Comparison of ENCODE assay signal across 8 mouse cellular contexts in genomic region chr6:128753610-128754224, GRCm38 (mm10). TPM values are rescaled to one million over a fixed set of nuclear protein-coding genes. Genes with fewer than 3 reads are reported as not detected.
DNase-seq lines count a peak whose midpoint lies in the region; ATAC-seq and TF ChIP-seq lines count a peak whose summit lies in the region.
"Not testable (repeated sequence)": the region's sequence is repeated elsewhere in the genome, so short reads cannot be mapped to it uniquely, and the experiment has no call there.

No protein-coding gene starts in this region.

- H3K4me1 ChIP-seq in lung, adult 2 months (ENCODE audit: control insufficient read depth, insufficient read depth, low read length); olfactory bulb, adult 2 months (ENCODE audit: control insufficient read depth, insufficient read depth, low read length): not testable (repeated sequence)

- H3K4me3 ChIP-seq in lung, adult 2 months (replicated peaks; ENCODE audit: extremely low read depth, low read depth, low read length): not testable (repeated sequence)
- peak overlapping the region; percentile 9; the same call in 1 of the 2 replicates for H3K4me3 ChIP-seq in olfactory bulb, adult 2 months (ENCODE audit: insufficient read depth, low read depth, low read length)

- TF ChIP-seq POLR2A in lung, adult 2 months (IDR thresholded peaks at IDR 0.05; ENCODE audit: borderline replicate concordance, extremely low read depth, low read depth, low read length); olfactory bulb, adult 2 months (IDR thresholded peaks at IDR 0.05; ENCODE audit: insufficient read depth, low read depth, low read length): not testable (repeated sequence)

- H3K27ac ChIP-seq in olfactory bulb, adult 2 months (ENCODE audit: insufficient read depth, low read depth, low read length): peak overlapping the region; percentile 71

- peak; percentile 84 for DNase-seq in NIH3T3 (ENCODE audit: low read depth)
- DNase-seq in cerebellum, postnatal 10 days: peak; percentile 93 to 96
- peak; percentile 82 to 97 for DNase-seq in frontal cortex, adult 2 months (ENCODE audit: extremely low spot score in 1 of 2, low spot score in 1 of 2)
- peak; percentile 85 to 90 for DNase-seq in layer of hippocampus, adult 8-10 months (ENCODE audit: low spot score in 2 of 2)
- DNase-seq in lung, adult 2 months: peak; percentile 59
- peak; percentile 34 to 59 for DNase-seq in thymus, adult 18-20 months

- ATAC-seq in hematopoietic stem cell, adult 5-6 weeks (replicated peaks in 1 of 2; ENCODE audit: insufficient read depth in 1 of 2, low FRiP score in 2 of 2, low TSS enrichment in 1 of 2, low read depth in 1 of 2, poor library complexity in 2 of 2, severe bottlenecking in 2 of 2): peak; percentile 97 to 98

- 35% methylated on average over 8 of the region's 8 CpGs for WGBS in lung, adult 2 months
- WGBS in olfactory bulb, adult 2 months: 31% methylated on average over 8 of the region's 8 CpGs

- TF ChIP-seq CTCF in lung, adult 2 months (IDR thresholded peaks at IDR 0.05; ENCODE audit: insufficient read depth, low read length): peak; percentile 62
- TF ChIP-seq CTCF in olfactory bulb, adult 2 months (IDR thresholded peaks at IDR 0.05; ENCODE audit: insufficient read depth, low read depth, low read length): not testable (repeated sequence)

RNA-seq across cellular contexts. Expression of gene Klrb1, which starts 30.9 kb away (rescaled TPM):
- 0.15 TPM in 1 of 2 replicates, not detected in the other for polyA plus RNA-seq in frontal cortex, adult 2 months (2012; rRNA removed)
- total RNA-seq in hematopoietic stem cell, adult 5-6 weeks (2017): not detected in 2 replicates
- total RNA-seq in layer of hippocampus, adult 8-10 months (2022): under 1 TPM in 2 of 4 experiments, not detected in 2; 0.52 to 0.66 TPM
- 0.22 TPM in 1 of 2 replicates, not detected in the other for polyA plus RNA-seq in lung, adult 2 months (2012; rRNA removed)
- polyA plus RNA-seq in olfactory bulb, adult 2 months (2012; ENCODE audit: insufficient read depth, insufficient read length, low replicate concordance, missing spikeins): not detected in 2 replicates

RNA-seq across cellular contexts. Expression of gene Klrb1c, which starts 35.3 kb away (rescaled TPM):
- polyA plus RNA-seq in frontal cortex, adult 2 months (2012; rRNA removed): 0.08 TPM in 1 of 2 replicates, not detected in the other
- 4.6 and 5.6 TPM in 2 replicates for total RNA-seq in hematopoietic stem cell, adult 5-6 weeks (2017)
- under 1 TPM in 2 of 4 experiments, not detected in 2; 0.12 to 0.25 TPM for total RNA-seq in layer of hippocampus, adult 8-10 months (2022)
- polyA plus RNA-seq in lung, adult 2 months (2012; rRNA removed): 1.8 and 2.6 TPM in 2 replicates
- polyA plus RNA-seq in olfactory bulb, adult 2 months (2012; ENCODE audit: insufficient read depth, insufficient read length, low replicate concordance, missing spikeins): not detected in 2 replicates
